ENCODE assay signal across 28 mouse cellular contexts in the genomic region with DNA sequence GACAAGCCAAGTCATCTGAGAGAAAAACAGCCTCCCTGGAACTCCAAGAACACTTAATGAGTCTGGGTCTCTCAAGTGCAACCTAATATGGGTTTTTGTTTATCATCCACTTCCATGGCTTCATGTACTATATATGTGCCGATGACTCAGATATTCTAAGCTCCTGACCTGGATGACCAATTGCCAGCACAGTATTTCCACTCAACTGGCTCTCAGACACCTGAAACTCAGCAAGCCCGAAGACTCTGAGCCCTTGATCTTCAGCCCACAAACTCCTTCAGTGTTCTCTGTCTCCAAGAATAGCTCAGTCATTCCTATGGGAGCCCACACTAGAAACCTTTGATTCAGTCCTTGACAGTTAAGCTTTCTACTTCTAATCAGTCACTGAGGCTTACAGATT. TPM values are rescaled to one million over a fixed set of nuclear protein-coding genes. Genes with fewer than 3 reads are reported as not detected.
"Had no signal": no experiment of that assay in that cellular context is flagged by ENCODE, and none has a peak within 500 bp of the region (broad histone marks: within the 10 kb centered on the region; RNA-seq: fewer than 3 reads in every experiment).

No protein-coding gene starts in this region.

- H3K36me3 ChIP-seq: heart, embryonic 13.5 days; heart, embryonic 15.5 days; hindbrain, embryonic 10.5 days; hindbrain, embryonic 12.5 days; kidney, embryonic 15.5 days; limb, embryonic 13.5 days; limb, embryonic 15.5 days; liver, embryonic 12.5 days had no signal

- H3K9me3 ChIP-seq: heart, embryonic 13.5 days; heart, embryonic 15.5 days; hindbrain, embryonic 10.5 days; hindbrain, embryonic 12.5 days; kidney, embryonic 15.5 days; limb, embryonic 13.5 days; limb, embryonic 15.5 days; liver, embryonic 12.5 days had no signal

- ATAC-seq: hindbrain, embryonic 16.5 days; intestine, embryonic 16.5 days; liver, embryonic 12.5 days had no signal

- H3K27me3 ChIP-seq: heart, embryonic 13.5 days; heart, embryonic 15.5 days; hindbrain, embryonic 12.5 days; kidney, embryonic 15.5 days; limb, embryonic 13.5 days; limb, embryonic 15.5 days; liver, embryonic 12.5 days had no signal

- H3K4me1 ChIP-seq: heart, embryonic 13.5 days; heart, embryonic 15.5 days; hindbrain, embryonic 10.5 days; hindbrain, embryonic 12.5 days; kidney, embryonic 15.5 days; limb, embryonic 13.5 days; limb, embryonic 15.5 days; liver, embryonic 12.5 days had no signal

- H3K4me2 ChIP-seq: heart, embryonic 11.5 days; heart, embryonic 13.5 days; heart, embryonic 15.5 days; hindbrain, embryonic 12.5 days; hindbrain, embryonic 14.5 days; kidney, embryonic 15.5 days; limb, embryonic 13.5 days; limb, embryonic 15.5 days; liver, embryonic 12.5 days had no signal

- H3K9ac ChIP-seq: heart, embryonic 13.5 days; heart, embryonic 15.5 days; hindbrain, embryonic 12.5 days; hindbrain, embryonic 14.5 days; kidney, embryonic 15.5 days; limb, embryonic 13.5 days; limb, embryonic 15.5 days; liver, embryonic 12.5 days; liver, embryonic 14.5 days had no signal

- H3K4me3 ChIP-seq: heart, adult 2 months; heart, embryonic 13.5 days; heart, embryonic 15.5 days; hindbrain, embryonic 10.5 days; hindbrain, embryonic 12.5 days; kidney, embryonic 15.5 days; limb, embryonic 13.5 days; limb, embryonic 15.5 days; liver, embryonic 12.5 days had no signal

- DNase-seq: heart, adult 11 months; heart, adult 2 months; heart, postnatal 14 days; heart, postnatal 36 days; kidney, adult 11 months; kidney, adult 2 months; kidney, adult 9 months; kidney, postnatal 14 days; kidney, postnatal 36 days; layer of hippocampus, adult 9-11 months; layer of hippocampus, postnatal 36 days; left cerebral cortex, postnatal 4 days had no signal

- H3K27ac ChIP-seq: heart, adult 2 months; heart, embryonic 13.5 days; heart, embryonic 15.5 days; hindbrain, embryonic 10.5 days; hindbrain, embryonic 12.5 days; hindbrain, embryonic 14.5 days; kidney, embryonic 15.5 days; kidney, postnatal 0 days; limb, embryonic 13.5 days; limb, embryonic 15.5 days; liver, embryonic 12.5 days; liver, embryonic 14.5 days had no signal

RNA-seq across cellular contexts. Expression of gene Pkhd1, which starts 17.0 kb away (rescaled TPM):
- total RNA-seq: heart, adult 2 months; heart, postnatal 14 days; heart, postnatal 36 days; layer of hippocampus, postnatal 36 days had no signal
- polyA plus RNA-seq: heart, adult 2 months; heart, embryonic 11.5 days; heart, embryonic 13.5 days; heart, embryonic 15.5 days; heart, postnatal 0 days; hindbrain, embryonic 10.5 days; hindbrain, embryonic 12.5 days; limb, embryonic 11.5 days had no signal
